Mouse (Mus musculus) CH12.LX (cell line): ENCODE data around the gene Wdr12. TPM values are rescaled to one million over a fixed set of nuclear protein-coding genes. Genes with fewer than 3 reads are reported as not detected.
A peak's percentile ranks its signal among the peaks of the same experiment; 100 is the strongest.
"Not testable (repeated sequence)": the region's sequence is repeated elsewhere in the genome, so short reads cannot be mapped to it uniquely, and the experiment has no call there.

Source experiments
- DNase-seq: peaks from one replicate; pipeline ENCODE4 v3.0.0-alpha.2; 2013; ENCODE audit errors: extremely low read depth
- H3K27ac ChIP-seq: 2 replicates; pipeline ENCODE4 v1.5.1; 2012; ENCODE audit warnings: low read depth, mild to moderate bottlenecking, control low read depth, moderate library complexity; ENCODE audit not compliant: insufficient read depth
- H3K27me3 ChIP-seq: replicated peaks from 2 replicates; pipeline ENCODE3; 2012; ENCODE audit warnings: inconsistent platforms
- H3K36me3 ChIP-seq, 2 experiments: replicated peaks in 1 of 2; 2 replicates each; pipeline versions ENCODE3 to v1.6.1; 2012; ENCODE audit warnings: inconsistent platforms in 1 of 2, low read length in 1 of 2, mild to moderate bottlenecking in 1 of 2, mixed read lengths in 1 of 2, moderate library complexity in 1 of 2; ENCODE audit not compliant: control insufficient read depth in 1 of 2, insufficient read depth in 1 of 2
- H3K4me1 ChIP-seq, 2 experiments: 2 replicates each; pipeline ENCODE4 v1.6.1; 2012; ENCODE audit warnings: inconsistent platforms in 1 of 2, moderate library complexity in 1 of 2; ENCODE audit not compliant: insufficient read depth in 2 of 2, control insufficient read depth in 1 of 2
- H3K4me2 ChIP-seq: 2 replicates; pipeline ENCODE4 v1.6.1; 2012; ENCODE audit warnings: low read depth, mild to moderate bottlenecking, control low read depth; ENCODE audit not compliant: poor library complexity, insufficient read depth, severe bottlenecking
- H3K4me3 ChIP-seq, 3 experiments: fragments of 150-350 bp in 1 of 3; sonication (generic) in 1 of 3; replicated peaks in 1 of 3; 2 replicates each; pipeline versions ENCODE3 to v1.5.1; 2011 to 2012; ENCODE audit warnings: low read depth in 2 of 3, low read length in 2 of 3, mild to moderate bottlenecking in 2 of 3, moderate library complexity in 2 of 3, control low read depth in 1 of 3, improper control_type of control experiment in 1 of 3, inconsistent platforms in 1 of 3, mixed read lengths in 1 of 3; ENCODE audit not compliant: poor library complexity in 1 of 3
- H3K79me2 ChIP-seq: replicated peaks from 2 replicates; pipeline ENCODE4 v1.6.1; 2012; ENCODE audit warnings: mild to moderate bottlenecking, moderate library complexity; ENCODE audit not compliant: control insufficient read depth, poor library complexity, insufficient read depth, severe bottlenecking; ENCODE audit errors: extremely low read depth
- H3K9ac ChIP-seq: 2 replicates; pipeline ENCODE4 v1.6.1; 2012; ENCODE audit warnings: low read depth, mild to moderate bottlenecking, control low read depth, moderate library complexity; ENCODE audit not compliant: insufficient read depth
- H3K9me3 ChIP-seq: replicated peaks from 2 replicates; pipeline ENCODE3; 2012; ENCODE audit warnings: low read length, inconsistent platforms, mixed read lengths
- CHD1 ChIP-seq: IDR thresholded peaks from 2 replicates; pipeline ENCODE4 v1.6.1; 2012; ENCODE audit warnings: low read depth, low read length, improper control_type of control experiment, inconsistent platforms
- CHD2 ChIP-seq: IDR thresholded peaks from 2 replicates; pipeline ENCODE4 v1.6.1; 2011; ENCODE audit warnings: low read length, improper control_type of control experiment
- CTCF ChIP-seq, 2 experiments: IDR thresholded peaks in 1 of 2; conservative IDR thresholded peaks in 1 of 2; 2 replicates each; pipeline ENCODE4 v1.5.1; 2011 to 2012; ENCODE audit warnings: low read depth in 2 of 2, low read length in 2 of 2, improper control_type of control experiment in 1 of 2, inconsistent platforms in 1 of 2, mild to moderate bottlenecking in 1 of 2, moderate library complexity in 1 of 2
- ELF1 ChIP-seq: IDR thresholded peaks from 2 replicates; pipeline ENCODE4 v1.6.1; 2014; ENCODE audit warnings: low read depth, mild to moderate bottlenecking, inconsistent platforms, low read length, improper control_type of control experiment
- EP300 ChIP-seq: IDR thresholded peaks from 2 replicates; pipeline ENCODE4 v1.6.1; 2011; ENCODE audit warnings: low read length, improper control_type of control experiment
- ETS1 ChIP-seq: conservative IDR thresholded peaks from 2 replicates; pipeline ENCODE4 v1.6.1; 2012; ENCODE audit warnings: low read depth, mild to moderate bottlenecking, inconsistent platforms, low read length, improper control_type of control experiment, moderate library complexity
- HCFC1 ChIP-seq: IDR thresholded peaks from 2 replicates; pipeline ENCODE4 v1.6.1; 2012; ENCODE audit warnings: low read depth, mild to moderate bottlenecking, inconsistent platforms, low read length, improper control_type of control experiment
- IRF4 ChIP-seq: IDR thresholded peaks from 2 replicates; pipeline ENCODE4 v1.6.1; 2014; ENCODE audit warnings: low read depth, mild to moderate bottlenecking, inconsistent platforms, low read length, improper control_type of control experiment
- JUN ChIP-seq: IDR thresholded peaks from 2 replicates; pipeline ENCODE4 v1.6.1; 2011; ENCODE audit warnings: low read depth, mild to moderate bottlenecking, low read length, improper control_type of control experiment, moderate library complexity; ENCODE audit not compliant: insufficient read depth
- JUND ChIP-seq: conservative IDR thresholded peaks from 2 replicates; pipeline ENCODE4 v1.6.1; 2011; ENCODE audit warnings: low read depth, low read length, improper control_type of control experiment
- MYC ChIP-seq: IDR thresholded peaks from 2 replicates; pipeline ENCODE4 v1.6.1; 2011; ENCODE audit warnings: low read depth, mild to moderate bottlenecking, improper control_type of control experiment, low read length
- NRF1 ChIP-seq: IDR thresholded peaks from 2 replicates; pipeline ENCODE4 v1.6.1; 2014; ENCODE audit warnings: low read depth, mild to moderate bottlenecking, inconsistent platforms, low read length, improper control_type of control experiment, moderate library complexity
- POLR2AphosphoS2 ChIP-seq: IDR thresholded peaks from 2 replicates; pipeline ENCODE4 v1.6.1; 2011; ENCODE audit warnings: low read depth, low read length, improper control_type of control experiment
- TCF12 ChIP-seq: IDR thresholded peaks from 2 replicates; pipeline ENCODE4 v1.6.1; 2014; ENCODE audit warnings: low read depth, mild to moderate bottlenecking, inconsistent platforms, low read length, improper control_type of control experiment
- ZMIZ1 ChIP-seq: IDR thresholded peaks from 2 replicates; pipeline ENCODE4 v1.6.1; 2012; ENCODE audit warnings: low read depth, mild to moderate bottlenecking, inconsistent platforms, low read length, improper control_type of control experiment
- dilution Hi-C: fragments of 300-500 bp; cut with MboI; formaldehyde crosslinking; loops from 2 replicates; pipeline ENCODE4 v1.14.3; 2020; ENCODE audit warnings: low sequenced_read_pairs; ENCODE audit not compliant: extremely low pct_unique_long_range_greater_than_20kb, extremely low pct_ligation_motif_present
- in situ Hi-C: fragments of 300-500 bp; cut with MboI; formaldehyde crosslinking; loops from 3 replicates; pipeline ENCODE4 v1.14.3; 2019; ENCODE audit warnings: low sequenced_read_pairs, low pct_ligation_motif_present, low pct_unique_long_range_greater_than_20kb, mixed read lengths
- polyA plus RNA-seq: library from polyadenylated mRNA; unstranded; fragments of >175 nt; gene quantifications from 2 replicates; pipeline ENCODE4 v1.2.1, GENCODE M21; 2012; ENCODE audit warnings: low read depth; ENCODE audit not compliant: insufficient read length
- total RNA-seq, 2 experiments: library from RNA; depleted of rRNA; stranded (reverse); fragments of 300-350 nt in 1 of 2; fragments of >200 nt in 1 of 2; gene quantifications; 2 replicates each; pipeline ENCODE4 v1.2.3; 2012 to 2014

Gene Wdr12
- total and polyA plus RNA-seq, 3 experiments, result 58.7 to 107 (median 97.4) TPM

DNA sequence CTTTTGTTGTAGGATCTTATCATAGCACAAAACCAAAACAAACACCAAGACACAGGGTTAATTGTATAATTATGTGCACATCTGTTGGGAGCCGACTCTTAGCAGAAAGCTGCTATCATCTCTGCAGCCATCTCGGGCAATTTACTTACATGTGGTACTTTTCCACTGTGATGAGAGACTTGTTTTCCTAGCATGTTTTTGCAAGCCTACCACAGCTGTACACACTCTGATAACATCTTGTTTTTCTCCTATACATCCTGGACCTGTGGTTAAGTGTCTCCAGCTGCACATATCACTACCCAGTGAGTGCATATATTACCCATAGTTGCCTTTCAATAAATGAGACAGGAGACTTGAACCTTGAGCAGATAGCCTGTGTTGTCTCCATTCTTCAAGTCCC lies 23.5 kb downstream of the Wdr12 start:
- H3K4me1 ChIP-seq, result peaks cover 0 to 2% of the 10 kb centered on the region in 2 experiments; a peak in 2 of 4 replicates
- no peak overlapping the region for H3K4me2 ChIP-seq
- H3K9me3 ChIP-seq, result no peaks in the 10 kb centered on the region
- peak; percentile 19; the same call in 1 of the 2 replicates for TF ChIP-seq POLR2AphosphoS2
- no peak for TF ChIP-seq JUN
- TF ChIP-seq, all 38 proteins: peak for 1
- dilution Hi-C loops, result no loop called here
- peaks cover 24 to 59% of the 10 kb centered on the region in 2 experiments for H3K36me3 ChIP-seq
- no peaks in the 10 kb centered on the region for H3K79me2 ChIP-seq
- H3K4me3 ChIP-seq, result no peak overlapping the region
- H3K27ac ChIP-seq, result no peak overlapping the region
- no peak overlapping the region for H3K9ac ChIP-seq
- no peak for DNase-seq
- no peaks in the 10 kb centered on the region for H3K27me3 ChIP-seq
- in situ Hi-C loops, result no loop called here

DNA sequence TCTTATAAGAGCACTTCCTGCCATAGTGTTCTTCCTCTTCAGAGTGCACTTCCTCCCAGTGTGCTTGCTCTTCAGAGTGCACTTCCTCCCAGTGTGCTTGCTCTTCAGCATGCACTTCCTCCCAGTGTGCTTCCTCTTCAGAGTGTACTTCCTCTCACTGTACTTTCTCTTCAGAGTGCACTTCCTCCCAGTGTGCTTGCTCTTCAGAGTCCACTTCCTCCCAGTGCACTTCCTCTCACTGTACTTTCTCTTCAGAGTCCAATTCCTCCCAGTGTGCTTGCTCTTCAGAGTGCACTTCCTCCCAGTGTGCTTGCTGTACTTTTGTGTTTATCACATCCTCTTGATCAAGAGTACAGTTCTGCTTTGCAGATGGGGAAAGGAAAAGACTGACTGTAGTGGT lies 27.7 kb downstream of the Wdr12 start:
- H3K27me3 ChIP-seq, dilution Hi-C loops, in situ Hi-C loops: not testable (repeated sequence)

DNA sequence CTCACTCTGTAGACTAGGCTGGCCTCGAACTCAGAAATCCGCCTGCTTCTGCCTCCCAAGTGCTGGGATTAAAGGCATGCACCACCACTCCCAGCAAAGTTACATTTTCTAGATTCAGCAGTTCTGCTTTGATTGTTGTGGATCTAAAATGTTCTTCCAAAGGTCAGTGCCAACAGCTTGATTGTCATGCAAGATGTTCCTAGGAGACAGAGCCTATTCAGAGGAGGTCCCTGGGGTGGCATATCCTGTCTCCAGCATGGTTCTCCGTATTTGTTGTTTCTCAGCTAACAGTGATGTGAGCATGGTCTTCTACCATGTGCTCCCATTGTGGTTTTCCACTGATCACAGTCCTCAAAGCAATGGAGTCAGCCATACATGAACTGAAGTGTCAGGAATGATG lies 42.1 kb downstream of the Wdr12 start:
- no peaks in the 10 kb centered on the region for H3K27me3 ChIP-seq
- in situ Hi-C loops (no loop called here), dilution Hi-C loops (no loop called here)
- DNase-seq, result no peak
- no peak overlapping the region for H3K9ac ChIP-seq
- TF ChIP-seq CTCF (conservative IDR thresholded peaks at IDR 0.05 in 1 of 2, IDR thresholded peaks at IDR 0.05 in 1 of 2; ENCODE audit: low read depth in 2 of 2, low read length in 2 of 2), result no peak
- TF ChIP-seq JUN, result no peak
- TF ChIP-seq NRF1, result no peak
- no peak for TF ChIP-seq CHD1
- TF ChIP-seq ETS1, result no peak
- no peak for TF ChIP-seq MYC
- TF ChIP-seq TCF12, result no peak
- no peak for TF ChIP-seq JUND
- TF ChIP-seq ZMIZ1, result no peak
- no peak for TF ChIP-seq EP300
- no peak for TF ChIP-seq CHD2
- no peak for TF ChIP-seq IRF4
- TF ChIP-seq ELF1, result no peak
- no peak overlapping the region for H3K27ac ChIP-seq
- H3K9me3 ChIP-seq, result no peaks in the 10 kb centered on the region
- no peaks in the 10 kb centered on the region for H3K36me3 ChIP-seq
- no peaks in the 10 kb centered on the region for H3K79me2 ChIP-seq
- H3K4me1 ChIP-seq, result no peaks in the 10 kb centered on the region
- H3K4me3 ChIP-seq, result no peak overlapping the region
- H3K4me2 ChIP-seq, result no peak overlapping the region

More for the DNA sequence above, 27.7 kb downstream of the Wdr12 start:
- H3K36me3 ChIP-seq, result peaks cover 5 to 18% of the 10 kb centered on the region in 2 experiments
- peak; percentile 35 for DNase-seq
- H3K9ac ChIP-seq, H3K4me3 ChIP-seq, H3K27ac ChIP-seq, H3K4me2 ChIP-seq, H3K4me1 ChIP-seq, H3K79me2 ChIP-seq, H3K9me3 ChIP-seq: not testable (repeated sequence)
- TF ChIP-seq ELF1 (0 out of 2 replicates have a peak, but pooled peaks have one; percentile 22), HCFC1 (peak; percentile 24; the same call in 1 of the 2 replicates)
